Comparison of ENCODE assay signal across 13 mouse cellular contexts in the genomic region with DNA sequence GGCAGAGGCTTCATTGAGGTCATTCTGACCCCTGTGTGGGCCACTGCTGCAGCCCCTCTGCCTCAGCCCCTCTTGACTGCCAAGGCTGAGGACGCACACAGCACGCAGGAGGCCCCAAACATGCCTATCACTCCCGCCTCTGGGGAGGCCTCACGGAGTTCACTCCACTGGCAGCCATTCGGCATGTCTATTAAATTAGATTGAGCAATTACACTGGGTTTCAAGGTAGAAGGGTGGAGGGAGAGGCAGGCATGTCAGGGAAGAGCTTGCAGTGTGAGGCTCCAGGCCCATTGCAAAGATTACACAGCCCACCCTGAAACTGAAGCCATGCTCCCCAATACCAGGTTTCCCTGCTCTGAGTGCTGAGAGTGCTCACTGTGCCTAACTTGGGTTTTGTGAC. TPM values are rescaled to one million over a fixed set of nuclear protein-coding genes. Genes with fewer than 3 reads are reported as not detected.
"Had no signal": no experiment of that assay in that cellular context is flagged by ENCODE, and none has a peak within 500 bp of the region (broad histone marks: within the 10 kb centered on the region; RNA-seq: fewer than 3 reads in every experiment).

No protein-coding gene starts in this region.

- H3K36me3 ChIP-seq: limb, embryonic 13.5 days; liver, embryonic 13.5 days; midbrain, embryonic 10.5 days had no signal

- H3K9ac ChIP-seq: limb, embryonic 13.5 days; liver, embryonic 13.5 days; lung, embryonic 14.5 days had no signal

- H3K27ac ChIP-seq: limb, embryonic 13.5 days; liver, embryonic 13.5 days had no signal

- H3K4me2 ChIP-seq: limb, embryonic 13.5 days; liver, embryonic 13.5 days; lung, embryonic 14.5 days had no signal

- H3K9me3 ChIP-seq: limb, embryonic 13.5 days; liver, embryonic 13.5 days; megakaryocyte, embryonic 14.5 days; midbrain, embryonic 10.5 days had no signal

- H3K27me3 ChIP-seq: liver, embryonic 13.5 days had no signal

- ATAC-seq: lung, postnatal 0 days had no signal

- H3K4me1 ChIP-seq: liver, embryonic 13.5 days; megakaryocyte, embryonic 14.5 days had no signal

- H3K4me3 ChIP-seq: limb, embryonic 13.5 days; liver, embryonic 13.5 days; megakaryocyte, embryonic 14.5 days; midbrain, embryonic 10.5 days had no signal

- DNase-seq: liver; liver, embryonic 13.5 days; lung, embryonic 14.5 days; lung, postnatal 36 days; midbrain, embryonic 14.5 days; thymus, adult 18-20 months; thymus, postnatal 36 days had no signal

RNA-seq across cellular contexts. Expression of gene Grik3, which starts 34.0 kb away (rescaled TPM):
- total RNA-seq: neutrophil, adult 5-6 weeks had no signal
- polyA plus RNA-seq: liver, embryonic 16.5 days; lung, embryonic 14.5 days; lung, postnatal 0 days had no signal
